Mouse (Mus musculus) adrenal gland, postnatal 4 days (tissue): ENCODE results near the gene Actn1. TPM values are rescaled to one million over a fixed set of nuclear protein-coding genes. Genes with fewer than 3 reads are reported as not detected.
A peak's percentile ranks its signal among the peaks of the same experiment; 100 is the strongest.

Experiments
- DNase-seq, 2 experiments: peaks; one replicate each; pipeline ENCODE4 v3.0.0; 2021 to 2022; ENCODE audit warnings: low spot score in 2 of 2, mixed read lengths in 2 of 2
- total RNA-seq, 2 experiments: library from RNA; stranded (reverse); gene quantifications; 2 replicates each; pipeline ENCODE4 v1.2.3; 2021

The Actn1 gene
- total RNA-seq, 2 experiments from 2014 or later = 59.3 to 80.6 TPM

GRCm38 (mm10) chr12:80229010-80229800 lies 31.0 kb downstream of the Actn1 start:
- no peak for DNase-seq

GRCm38 (mm10) chr12:80228356-80228755 lies 31.8 kb downstream of the Actn1 start:
- DNase-seq = no peak

- DNase-seq = no peak
Measured at GRCm38 (mm10) chr12:80227835-80228234, 32.3 kb downstream of the Actn1 start.

- DNase-seq = no peak
Measured at GRCm38 (mm10) chr12:80226101-80226500, 34.1 kb downstream of the Actn1 start.

- DNase-seq = no peak
Measured at GRCm38 (mm10) chr12:80224241-80224731, 35.9 kb downstream of the Actn1 start.

- no peak for DNase-seq
Measured at GRCm38 (mm10) chr12:80223511-80223910, 36.7 kb downstream of the Actn1 start.

GRCm38 (mm10) chr12:80222473-80222872 lies 37.7 kb downstream of the Actn1 start:
- no peak for DNase-seq

- no peak for DNase-seq
Measured at GRCm38 (mm10) chr12:80220260-80221038, 39.7 kb downstream of the Actn1 start.

GRCm38 (mm10) chr12:80218784-80219183 lies 41.4 kb downstream of the Actn1 start:
- no peak for DNase-seq

GRCm38 (mm10) chr12:80218045-80218611 lies 42.0 kb downstream of the Actn1 start:
- no peak for DNase-seq

- no peak for DNase-seq
Measured at GRCm38 (mm10) chr12:80217049-80217448, 43.1 kb downstream of the Actn1 start.

- no peak for DNase-seq
Measured at GRCm38 (mm10) chr12:80216258-80216881, 43.8 kb downstream of the Actn1 start.

GRCm38 (mm10) chr12:80213810-80214209 lies 46.4 kb downstream of the Actn1 start:
- no peak for DNase-seq

- no peak for DNase-seq
Measured at GRCm38 (mm10) chr12:80213263-80213662, 46.9 kb downstream of the Actn1 start.

- DNase-seq = no peak
Measured at GRCm38 (mm10) chr12:80210791-80211612, 49.2 kb downstream of the Actn1 start.

- no peak for DNase-seq
Measured at GRCm38 (mm10) chr12:80209914-80210313, 50.3 kb downstream of the Actn1 start.

- DNase-seq = no peak
Measured at GRCm38 (mm10) chr12:80208126-80208820, 51.9 kb downstream of the Actn1 start.

- no peak for DNase-seq
Measured at GRCm38 (mm10) chr12:80203284-80203683, 56.9 kb downstream of the Actn1 start.

- DNase-seq = no peak
Measured at GRCm38 (mm10) chr12:80199738-80200137, 60.4 kb downstream of the Actn1 start.

GRCm38 (mm10) chr12:80198487-80198886 lies 61.7 kb downstream of the Actn1 start:
- peak; percentile 27 to 49 for DNase-seq
